8 mouse cellular contexts compared by ENCODE assay signal in genomic region chr4:117189382-117189855, GRCm38 (mm10). TPM values are rescaled to one million over a fixed set of nuclear protein-coding genes. Genes with fewer than 3 reads are reported as not detected.
DNase-seq lines count a peak whose midpoint lies in the region; ATAC-seq and TF ChIP-seq lines count a peak whose summit lies in the region.

No protein-coding gene starts in this region.

- peak; percentile 96 for DNase-seq in 416B (ENCODE audit: low read depth)
- peak; percentile 83 to 90 for DNase-seq in adrenal gland, postnatal 36 days
- DNase-seq in heart, adult 8-10 months (ENCODE audit: low spot score), result peak; percentile 89
- peak; percentile 94 for DNase-seq in kidney, adult 9 months
- DNase-seq in limb, embryonic 14.5 days (ENCODE audit: low spot score), result peak; percentile 89
- peak; percentile 81 for DNase-seq in spleen, adult 2 months (ENCODE audit: low read depth in 1 of 2, low spot score in 2 of 2)

- peak overlapping the region; percentile 31 for H3K4me3 ChIP-seq in embryonic facial prominence, embryonic 12.5 days
- H3K4me3 ChIP-seq in limb, embryonic 14.5 days (replicated peaks; ENCODE audit: low read length), result peak overlapping the region; percentile 34
- H3K4me3 ChIP-seq in midbrain, embryonic 16.5 days (ENCODE audit: low read depth, low read length), result peak overlapping the region; percentile 20
- peak overlapping the region; percentile 66 for H3K4me3 ChIP-seq in spleen, adult 2 months (ENCODE audit: extremely low read depth, insufficient read depth, insufficient read length)

- WGBS in embryonic facial prominence, embryonic 12.5 days, result under 1% methylated on average over 16 of the region's 16 CpGs
- WGBS in limb, embryonic 14.5 days, result 1% methylated on average over 16 of the region's 16 CpGs
- WGBS in midbrain, embryonic 16.5 days, result under 1% methylated on average over 16 of the region's 16 CpGs
- 1% methylated on average over 16 of the region's 16 CpGs for WGBS in spleen, adult 2 months

- H3K9ac ChIP-seq in embryonic facial prominence, embryonic 12.5 days, result peak overlapping the region; percentile 37
- H3K9ac ChIP-seq in limb, embryonic 14.5 days (ENCODE audit: low read depth, low read length, severe bottlenecking), result peak overlapping the region; percentile 44
- peak overlapping the region; percentile 59 for H3K9ac ChIP-seq in midbrain, embryonic 16.5 days (ENCODE audit: low read depth, low read length)

- peak overlapping the region; percentile 79 for H3K27ac ChIP-seq in embryonic facial prominence, embryonic 12.5 days
- H3K27ac ChIP-seq in limb, embryonic 14.5 days (replicated peaks; ENCODE audit: low read depth, low read length), result peak overlapping the region; percentile 71
- H3K27ac ChIP-seq in midbrain, embryonic 16.5 days (ENCODE audit: low read length), result peak overlapping the region; percentile 78
- peak overlapping the region; percentile 90 for H3K27ac ChIP-seq in spleen, adult 2 months (ENCODE audit: insufficient read depth, low read length)

- H3K4me1 ChIP-seq in embryonic facial prominence, embryonic 12.5 days, result 0 out of 2 replicates have a peak, but pooled peaks cover 3% of the 10 kb centered on the region
- H3K4me1 ChIP-seq in limb, embryonic 14.5 days (ENCODE audit: control insufficient read depth, insufficient read depth, low read length), result no peaks in the 10 kb centered on the region
- peaks cover 6% of the 10 kb centered on the region; the same call in 1 of the 2 replicates for H3K4me1 ChIP-seq in midbrain, embryonic 16.5 days (ENCODE audit: control insufficient read depth, insufficient read depth, low read length)
- no peaks in the 10 kb centered on the region for H3K4me1 ChIP-seq in spleen, adult 2 months (ENCODE audit: control insufficient read depth, insufficient read depth, insufficient read length)

- peak overlapping the region; percentile 44 for H3K4me2 ChIP-seq in embryonic facial prominence, embryonic 12.5 days (replicated peaks)
- peak overlapping the region; percentile 50 for H3K4me2 ChIP-seq in limb, embryonic 14.5 days (replicated peaks; ENCODE audit: low read depth, low read length, severe bottlenecking)
- H3K4me2 ChIP-seq in midbrain, embryonic 16.5 days (ENCODE audit: low read length), result peak overlapping the region; percentile 45

- TF ChIP-seq CTCF in spleen, adult 2 months (IDR thresholded peaks at IDR 0.05; ENCODE audit: extremely low read depth, insufficient read depth, insufficient read length, insufficient replicate concordance), result peak; percentile 41; the same call in 1 of the 2 replicates

- no peak; the same call in 1 of the 2 replicates for ATAC-seq in embryonic facial prominence, embryonic 12.5 days (ENCODE audit: insufficient number of reproducible peaks, insufficient read depth, low FRiP score, low TSS enrichment)
- peak; percentile 77 for ATAC-seq in limb, embryonic 14.5 days (ENCODE audit: low FRiP score, low read depth)
- ATAC-seq in midbrain, embryonic 16.5 days, result peak; percentile 65

- no peaks in the 10 kb centered on the region for H3K36me3 ChIP-seq in embryonic facial prominence, embryonic 12.5 days
- no peaks in the 10 kb centered on the region for H3K36me3 ChIP-seq in limb, embryonic 14.5 days (ENCODE audit: control insufficient read depth, insufficient read depth, low read length)
- H3K36me3 ChIP-seq in midbrain, embryonic 16.5 days (ENCODE audit: control insufficient read depth, insufficient read depth, low read length), result no peaks in the 10 kb centered on the region
- H3K36me3 ChIP-seq in spleen, adult 2 months (ENCODE audit: control insufficient read depth, insufficient read depth, low read length), result no peaks in the 10 kb centered on the region

- TF ChIP-seq POLR2A in limb, embryonic 14.5 days (IDR thresholded peaks at IDR 0.05; ENCODE audit: borderline replicate concordance, extremely low read depth, insufficient read depth, insufficient read length), result no peak
- no peak for TF ChIP-seq POLR2A in spleen, adult 2 months (IDR thresholded peaks at IDR 0.05; ENCODE audit: low read depth, low read length)

- H3K27me3 ChIP-seq in embryonic facial prominence, embryonic 12.5 days, result no peaks in the 10 kb centered on the region
- no peaks in the 10 kb centered on the region for H3K27me3 ChIP-seq in limb, embryonic 14.5 days (ENCODE audit: control insufficient read depth, insufficient read depth, low read length)
- no peaks in the 10 kb centered on the region for H3K27me3 ChIP-seq in midbrain, embryonic 16.5 days (ENCODE audit: control insufficient read depth, insufficient read depth, low read depth, low read length)
- H3K27me3 ChIP-seq in spleen, adult 2 months (ENCODE audit: control insufficient read depth, insufficient read depth, low read length), result no peaks in the 10 kb centered on the region

- H3K9me3 ChIP-seq in embryonic facial prominence, embryonic 12.5 days, result no peaks in the 10 kb centered on the region
- no peaks in the 10 kb centered on the region for H3K9me3 ChIP-seq in limb, embryonic 14.5 days (ENCODE audit: control insufficient read depth, low read length)
- no peaks in the 10 kb centered on the region for H3K9me3 ChIP-seq in midbrain, embryonic 16.5 days (replicated peaks; ENCODE audit: control insufficient read depth, low read length, poor library complexity, severe bottlenecking)

RNA-seq across cellular contexts. Expression of gene Kif2c, which starts 7.0 kb away (rescaled TPM):
- total RNA-seq in adrenal gland, postnatal 36 days (2021), result 1 to 10 TPM; 2.1 to 2.3 TPM
- 83.8 and 89.5 TPM in 2 replicates for polyA plus RNA-seq in embryonic facial prominence, embryonic 12.5 days (2016; fragmentation: Nextera tagmentation; extraction: Ambion mirVana)
- total RNA-seq in heart, adult 8-10 months (2022), result under 1 TPM in 2 of 4 experiments, not detected in 2; 0.32 to 0.53 TPM
- polyA plus RNA-seq in limb, embryonic 14.5 days (2012; rRNA removed), result 30.4 and 36.9 TPM in 2 replicates
- 43.3 and 50.9 TPM in 2 replicates for polyA plus RNA-seq in limb, embryonic 14.5 days (2014; fragmentation: Nextera tagmentation; extraction: Ambion mirVana)
- 6.4 and 7.3 TPM in 2 replicates for polyA plus RNA-seq in midbrain, embryonic 16.5 days (2015; fragmentation: Nextera tagmentation; extraction: Ambion mirVana)
- 2.5 and 2.7 TPM in 2 replicates for polyA plus RNA-seq in spleen, adult 2 months (2012; rRNA removed)

RNA-seq across cellular contexts. Expression of gene Rps8, which starts 33.4 kb away (rescaled TPM):
- total RNA-seq in adrenal gland, postnatal 36 days (2021), result 1,000 to 10,000 TPM; 1,017 to 1,149 TPM
- polyA plus RNA-seq in embryonic facial prominence, embryonic 12.5 days (2016; fragmentation: Nextera tagmentation; extraction: Ambion mirVana), result 804 and 834 TPM in 2 replicates
- 100 to 1,000 TPM; 504 to 617 (median 566) TPM for total RNA-seq in heart, adult 8-10 months (2022)
- polyA plus RNA-seq in limb, embryonic 14.5 days (2012; rRNA removed), result 1,144 and 1,706 TPM in 2 replicates
- 1,276 and 1,329 TPM in 2 replicates for polyA plus RNA-seq in limb, embryonic 14.5 days (2014; fragmentation: Nextera tagmentation; extraction: Ambion mirVana)
- polyA plus RNA-seq in midbrain, embryonic 16.5 days (2015; fragmentation: Nextera tagmentation; extraction: Ambion mirVana), result 381 and 382 TPM in 2 replicates
- 578 and 703 TPM in 2 replicates for polyA plus RNA-seq in spleen, adult 2 months (2012; rRNA removed)

RNA-seq across cellular contexts. Expression of gene Plk3, which starts 55.7 kb away (rescaled TPM):
- total RNA-seq in adrenal gland, postnatal 36 days (2021), result 10 to 100 TPM; 12.8 to 44.6 TPM
- polyA plus RNA-seq in embryonic facial prominence, embryonic 12.5 days (2016; fragmentation: Nextera tagmentation; extraction: Ambion mirVana), result 5.0 and 5.5 TPM in 2 replicates
- 1 to 10 TPM; 1.2 to 1.8 (median 1.6) TPM for total RNA-seq in heart, adult 8-10 months (2022)
- 7.3 and 8.9 TPM in 2 replicates for polyA plus RNA-seq in limb, embryonic 14.5 days (2012; rRNA removed)
- 4.7 and 5.8 TPM in 2 replicates for polyA plus RNA-seq in limb, embryonic 14.5 days (2014; fragmentation: Nextera tagmentation; extraction: Ambion mirVana)
- polyA plus RNA-seq in midbrain, embryonic 16.5 days (2015; fragmentation: Nextera tagmentation; extraction: Ambion mirVana), result 18.7 TPM in 2 replicates
- polyA plus RNA-seq in spleen, adult 2 months (2012; rRNA removed), result 12.4 and 18.7 TPM in 2 replicates
